Mouse (Mus musculus) spleen, adult 2 months (tissue): ENCODE measurements at regions not wholly inside any gene's neighbourhood (a gene's known extent, or its start where the extent isn't known, plus 50 kb on each side); places are given as distances from the start of the nearest gene placed in this dataset.

Experiments
- CTCF ChIP-seq: fragments of 200-500 bp; IDR thresholded peaks from 2 replicates; pipeline ENCODE4 v1.5.1; 2011; ENCODE audit warnings: mild to moderate bottlenecking, inconsistent platforms; ENCODE audit not compliant: insufficient read depth, insufficient read length, insufficient replicate concordance; ENCODE audit errors: extremely low read depth
- POLR2A ChIP-seq: fragments of 200-500 bp; IDR thresholded peaks from 2 replicates; pipeline ENCODE4 v1.6.1; 2011; ENCODE audit warnings: low read depth, low read length, inconsistent platforms

DNA sequence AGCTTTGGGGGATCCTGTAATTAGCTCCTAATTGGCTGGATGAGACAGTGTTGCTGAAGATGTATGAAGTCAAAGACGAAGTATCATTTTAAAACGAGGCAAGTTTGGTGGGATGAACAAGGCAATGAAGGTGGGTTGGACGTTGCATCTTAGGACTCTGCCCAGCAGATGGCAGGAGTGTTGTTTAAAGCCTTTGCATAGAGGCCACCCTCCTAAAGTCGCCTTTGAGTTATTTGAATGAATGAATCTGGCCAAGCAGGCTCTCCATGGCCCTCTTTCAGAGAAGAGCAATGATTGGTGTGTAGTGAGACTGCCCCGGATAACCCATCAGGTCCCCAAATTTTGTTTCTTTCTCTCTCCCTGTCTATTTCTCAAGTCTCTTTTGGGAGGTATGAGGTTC, 77.5 kb upstream of the Shisa3 start:
- TF ChIP-seq POLR2A (no peak), CTCF (no peak)
